Mouse (Mus musculus): ENCODE measurements around the gene A2ml1. TPM values are rescaled to one million over a fixed set of nuclear protein-coding genes. Genes with fewer than 3 reads are reported as not detected.
"Not testable (repeated sequence)": the region's sequence is repeated elsewhere in the genome, so short reads cannot be mapped to it uniquely, and the experiment has no call there.

The A2ml1 gene
- 0.28 and 0.47 TPM in 2 replicates for polyA plus RNA-seq (2015; fragmentation: Nextera tagmentation; extraction: Ambion mirVana)

DNA sequence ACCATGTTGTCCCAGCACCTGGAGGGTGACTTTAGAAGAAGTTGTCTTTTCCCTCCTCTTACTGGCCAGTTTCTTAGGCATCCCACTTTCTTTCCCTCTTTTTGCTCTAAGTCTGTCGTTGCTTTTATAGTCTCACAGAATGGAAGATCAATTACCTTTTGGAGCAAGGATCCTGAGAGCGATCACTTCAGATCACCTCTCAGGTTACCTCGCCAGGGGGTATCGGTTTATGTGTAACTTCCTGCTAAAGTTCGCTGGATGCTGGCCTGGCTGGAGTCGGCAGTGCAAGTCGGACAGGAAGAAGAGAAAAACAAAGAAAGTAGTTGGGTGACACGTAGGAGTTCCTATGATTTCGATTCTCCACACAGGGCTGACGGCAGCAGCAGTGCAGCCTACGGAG, at the start of gene A2ml1:
A2ml1 (minus strand) TSS at position 101 of the 400 bp plus-strand sequence.
- H3K9ac ChIP-seq = no peak within 1 kb of the TSS
- H3K4me2 ChIP-seq = no peak within 1 kb of the TSS
- no peaks in the 10 kb centered on the region for H3K27me3 ChIP-seq (replicated peaks)
- ATAC-seq (ENCODE audit: extremely low read depth, insufficient number of reproducible peaks, low FRiP score, low TSS enrichment) = no peak
- H3K36me3 ChIP-seq = no peaks in the 10 kb centered on the region
- WGBS = 71% methylated on average over 11 of the region's 11 CpGs
- H3K9me3 ChIP-seq = no peaks in the 10 kb centered on the region
- H3K4me3 ChIP-seq = no peak within 1 kb of the TSS
- no peaks in the 10 kb centered on the region for H3K4me1 ChIP-seq
- H3K27ac ChIP-seq (replicated peaks) = no peak within 1 kb of the TSS

GRCm38 (mm10) chr6:128629771-128630739, 48.6 kb upstream of the A2ml1 start:
- not testable (repeated sequence) for H3K9me3 ChIP-seq; H3K4me2 ChIP-seq; H3K4me1 ChIP-seq; H3K27me3 ChIP-seq (replicated peaks); H3K4me3 ChIP-seq; ATAC-seq (ENCODE audit: extremely low read depth, insufficient number of reproducible peaks, low FRiP score, low TSS enrichment); H3K27ac ChIP-seq (replicated peaks); H3K9ac ChIP-seq; H3K36me3 ChIP-seq
- WGBS = 44% methylated on average over 12 of the region's 13 CpGs

DNA sequence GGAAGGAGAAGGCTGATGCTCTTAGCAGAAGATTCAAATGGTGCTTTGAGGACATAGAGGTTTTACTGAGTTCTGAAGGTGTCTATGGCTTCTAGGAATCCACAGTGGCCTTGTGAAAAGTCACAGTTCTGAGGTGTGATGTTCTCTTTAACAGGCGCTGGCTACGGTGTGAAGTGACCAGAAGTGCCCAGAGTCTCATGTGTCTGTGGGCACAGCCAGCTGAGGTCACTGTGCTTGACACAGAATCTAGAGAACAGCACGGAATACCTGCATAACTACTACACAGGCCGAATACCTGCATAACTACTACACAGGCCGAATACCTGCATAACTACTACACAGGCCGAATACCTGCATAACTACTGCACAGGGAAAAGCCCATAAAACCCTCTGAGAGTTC, 43.8 kb upstream of the A2ml1 start:
- H3K4me2 ChIP-seq; H3K27ac ChIP-seq (replicated peaks); H3K4me1 ChIP-seq; H3K36me3 ChIP-seq; H3K9me3 ChIP-seq; H3K27me3 ChIP-seq (replicated peaks); H3K4me3 ChIP-seq; H3K9ac ChIP-seq; ATAC-seq (ENCODE audit: extremely low read depth, insufficient number of reproducible peaks, low FRiP score, low TSS enrichment): not testable (repeated sequence)
- whole genome bisulfite sequencing = 81% methylated on average over 6 of the region's 6 CpGs

- Histone ChIP-seq H3K9ac (no peak overlapping the region), H3K27ac (replicated peaks) (no peak overlapping the region), H3K27me3 (replicated peaks) (no peaks in the 10 kb centered on the region), H3K4me3 (no peak overlapping the region), H3K36me3 (no peaks in the 10 kb centered on the region), H3K9me3 (0 out of 2 replicates have a peak, but pooled peaks cover 3% of the 10 kb centered on the region), H3K4me1 (no peaks in the 10 kb centered on the region), H3K4me2 (no peak overlapping the region)
- 80% methylated on average over 4 of the region's 4 CpGs for WGBS
- ATAC-seq (ENCODE audit: extremely low read depth, insufficient number of reproducible peaks, low FRiP score, low TSS enrichment) = no peak
These were observed 43.0 kb upstream of the A2ml1 start for GRCm38 (mm10) chr6:128624425-128624824.

- not testable (repeated sequence) for H3K27ac ChIP-seq (replicated peaks)
These were observed 42.0 kb upstream of the A2ml1 start, which contains the start of gene Klrb1a for GRCm38 (mm10) chr6:128623433-128623832. TSS of gene Klrb1a (minus strand) at chr6:128623533.

DNA sequence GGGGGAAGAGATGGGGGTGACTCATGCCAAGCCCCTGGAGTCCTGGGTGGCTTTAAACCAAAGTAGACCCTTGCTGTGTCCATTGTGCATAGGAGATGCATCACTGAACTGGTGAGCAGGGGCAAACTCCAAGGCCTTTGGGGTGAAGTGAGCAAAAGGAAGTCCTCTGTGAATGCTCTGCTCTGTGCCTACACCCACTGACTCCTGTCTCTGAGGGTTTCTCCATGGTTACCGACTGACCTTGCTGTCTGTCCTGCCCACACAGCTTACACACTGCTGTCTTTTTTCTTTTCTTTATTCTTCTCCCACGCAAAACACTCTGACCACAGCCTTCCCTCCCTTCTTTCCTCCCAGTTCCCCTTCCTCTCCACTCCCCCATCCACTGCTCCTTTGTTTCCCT, 41.3 kb upstream of the A2ml1 start:
- ATAC-seq (ENCODE audit: extremely low read depth, insufficient number of reproducible peaks, low FRiP score, low TSS enrichment) = no peak
- H3K4me2 ChIP-seq = no peak overlapping the region
- H3K9me3 ChIP-seq = 0 out of 2 replicates have a peak, but pooled peaks cover 3% of the 10 kb centered on the region
- H3K4me1 ChIP-seq = no peaks in the 10 kb centered on the region
- no peak overlapping the region for H3K9ac ChIP-seq
- 65% methylated on average over 2 of the region's 2 CpGs for WGBS
- H3K27me3 ChIP-seq (replicated peaks) = no peaks in the 10 kb centered on the region
- H3K36me3 ChIP-seq = no peaks in the 10 kb centered on the region
- no peak overlapping the region for H3K27ac ChIP-seq (replicated peaks)
- no peak overlapping the region for H3K4me3 ChIP-seq

More at GRCm38 (mm10) chr6:128623433-128623832, 42.0 kb upstream of the A2ml1 start, which contains the start of gene Klrb1a:
- not testable (repeated sequence) for H3K9ac ChIP-seq; H3K4me3 ChIP-seq; H3K4me1 ChIP-seq; H3K4me2 ChIP-seq; H3K27me3 ChIP-seq (replicated peaks); H3K36me3 ChIP-seq; H3K9me3 ChIP-seq; ATAC-seq (ENCODE audit: extremely low read depth, insufficient number of reproducible peaks, low FRiP score, low TSS enrichment)
- 90% methylated on average over 5 of the region's 5 CpGs for WGBS

GRCm38 (mm10) chr6:128606350-128606749, 24.9 kb upstream of the A2ml1 start:
- H3K9me3 ChIP-seq = no peaks in the 10 kb centered on the region
- H3K27me3 ChIP-seq (replicated peaks) = no peaks in the 10 kb centered on the region
- WGBS = 54% methylated on average over 9 of the region's 9 CpGs
- no peak overlapping the region for H3K4me3 ChIP-seq
- H3K36me3 ChIP-seq = no peaks in the 10 kb centered on the region
- no peak overlapping the region for H3K9ac ChIP-seq
- no peak overlapping the region for H3K27ac ChIP-seq (replicated peaks)
- no peaks in the 10 kb centered on the region for H3K4me1 ChIP-seq
- H3K4me2 ChIP-seq = no peak overlapping the region
- ATAC-seq (ENCODE audit: extremely low read depth, insufficient number of reproducible peaks, low FRiP score, low TSS enrichment) = no peak

- Histone ChIP-seq H3K9me3 (no peaks in the 10 kb centered on the region), H3K27ac (replicated peaks) (no peak overlapping the region), H3K4me3 (no peak overlapping the region), H3K4me1 (no peaks in the 10 kb centered on the region), H3K9ac (no peak overlapping the region), H3K36me3 (no peaks in the 10 kb centered on the region), H3K4me2 (no peak overlapping the region), H3K27me3 (replicated peaks) (no peaks in the 10 kb centered on the region)
- no peak for ATAC-seq (ENCODE audit: extremely low read depth, insufficient number of reproducible peaks, low FRiP score, low TSS enrichment)
- 25% methylated on average over 5 of the region's 5 CpGs for WGBS
These were observed 23.1 kb upstream of the A2ml1 start for GRCm38 (mm10) chr6:128604512-128604911.

DNA sequence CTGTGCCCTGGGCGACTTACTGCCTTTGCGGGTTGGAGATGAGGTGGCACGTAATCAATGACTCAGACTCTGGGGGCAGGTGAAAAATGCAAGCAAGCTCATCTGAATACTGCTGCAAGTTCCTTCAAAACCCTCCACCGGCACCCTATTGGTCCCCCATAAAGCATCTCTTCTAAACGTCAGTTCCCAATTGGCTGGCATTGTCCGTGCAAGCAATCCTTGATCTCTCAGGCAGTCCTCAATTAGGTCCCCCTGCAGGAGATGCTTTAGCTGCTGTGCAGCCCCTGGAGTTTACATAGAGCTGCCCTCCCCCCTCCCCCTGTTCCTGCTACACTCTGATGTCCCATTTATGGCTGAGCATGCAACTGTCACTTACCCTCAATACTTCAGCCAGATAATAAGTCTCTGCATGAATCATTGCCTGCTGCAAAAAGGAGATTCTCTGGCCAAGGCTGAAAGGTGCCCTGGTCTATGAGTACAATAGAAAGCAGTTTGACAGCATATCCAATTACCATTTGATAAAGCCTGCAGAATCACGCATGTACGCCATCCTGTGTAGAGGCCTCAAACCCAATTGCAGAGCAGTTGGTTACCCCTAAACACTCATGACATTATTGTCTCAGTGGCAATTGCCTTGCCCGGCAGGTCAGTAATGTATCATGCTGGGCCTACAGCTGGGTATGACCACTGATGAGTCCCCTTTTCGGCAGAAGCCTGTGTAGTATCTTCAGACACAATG, 21.2 kb upstream of the A2ml1 start:
- Histone ChIP-seq H3K36me3 (no peaks in the 10 kb centered on the region), H3K27me3 (replicated peaks) (no peaks in the 10 kb centered on the region), H3K4me3 (no peak overlapping the region), H3K4me1 (no peaks in the 10 kb centered on the region), H3K9me3 (no peaks in the 10 kb centered on the region), H3K9ac (no peak overlapping the region), H3K4me2 (no peak overlapping the region), H3K27ac (replicated peaks) (no peak overlapping the region)
- ATAC-seq (ENCODE audit: extremely low read depth, insufficient number of reproducible peaks, low FRiP score, low TSS enrichment) = no peak
- WGBS = 55% methylated on average over 10 of the region's 10 CpGs

GRCm38 (mm10) chr6:128602026-128602425, 20.6 kb upstream of the A2ml1 start:
- WGBS = 52% methylated on average over 3 of the region's 3 CpGs

GRCm38 (mm10) chr6:128599555-128599954, 18.1 kb upstream of the A2ml1 start:
- ATAC-seq (ENCODE audit: extremely low read depth, insufficient number of reproducible peaks, low FRiP score, low TSS enrichment) = no peak
- WGBS = 59% methylated on average over 4 of the region's 4 CpGs
- no peaks in the 10 kb centered on the region for H3K36me3 ChIP-seq
- H3K9ac ChIP-seq = no peak overlapping the region
- H3K4me1 ChIP-seq = no peaks in the 10 kb centered on the region
- no peak overlapping the region for H3K27ac ChIP-seq (replicated peaks)
- no peaks in the 10 kb centered on the region for H3K9me3 ChIP-seq
- no peaks in the 10 kb centered on the region for H3K27me3 ChIP-seq (replicated peaks)
- H3K4me2 ChIP-seq = no peak overlapping the region
- no peak overlapping the region for H3K4me3 ChIP-seq

More at GRCm38 (mm10) chr6:128602026-128602425, 20.6 kb upstream of the A2ml1 start:
- no peaks in the 10 kb centered on the region for H3K27me3 ChIP-seq (replicated peaks)
- H3K4me2 ChIP-seq = no peak overlapping the region
- no peaks in the 10 kb centered on the region for H3K9me3 ChIP-seq
- ATAC-seq (ENCODE audit: extremely low read depth, insufficient number of reproducible peaks, low FRiP score, low TSS enrichment) = no peak
- H3K9ac ChIP-seq = no peak overlapping the region
- no peaks in the 10 kb centered on the region for H3K36me3 ChIP-seq
- no peaks in the 10 kb centered on the region for H3K4me1 ChIP-seq
- no peak overlapping the region for H3K27ac ChIP-seq (replicated peaks)
- H3K4me3 ChIP-seq = no peak overlapping the region
